Mouse (Mus musculus) G1E (cell line): Measurements from ENCODE around the gene Clec16a. TPM values are rescaled to one million over a fixed set of nuclear protein-coding genes. Genes with fewer than 3 reads are reported as not detected.

Experiments used
- ATAC-seq: 2 replicates; pipeline ENCODE4 v1.8.0; 2016; ENCODE audit warnings: mild to moderate bottlenecking; ENCODE audit not compliant: insufficient number of reproducible peaks, poor library complexity, low FRiP score, severe bottlenecking; ENCODE audit errors: extremely low read depth
- DNase-seq: peaks from one replicate; pipeline ENCODE4 v3.0.0; 2012; ENCODE audit warnings: low spot score
- H3K27me3 ChIP-seq: 2 replicates; pipeline ENCODE4 v1.6.1; 2012; ENCODE audit warnings: mild to moderate bottlenecking, low read length, inconsistent platforms; ENCODE audit not compliant: insufficient read depth
- H3K36me3 ChIP-seq: replicated peaks from 2 replicates; pipeline ENCODE3; 2012; ENCODE audit warnings: mild to moderate bottlenecking, inconsistent platforms
- H3K4me1 ChIP-seq: 2 replicates; pipeline ENCODE4 v1.6.1; 2012; ENCODE audit warnings: low read depth, low read length, inconsistent platforms, mixed read lengths; ENCODE audit not compliant: insufficient read depth
- H3K4me3 ChIP-seq: 2 replicates; pipeline ENCODE4 v1.5.1; 2012; ENCODE audit warnings: low read depth, mild to moderate bottlenecking, inconsistent platforms, low read length, moderate library complexity, mixed read lengths
- H3K9me3 ChIP-seq: replicated peaks from 2 replicates; pipeline ENCODE4 v1.6.1; 2012; ENCODE audit warnings: inconsistent platforms
- CTCF ChIP-seq: IDR thresholded peaks from 2 replicates; pipeline ENCODE4 v1.5.1; 2012; ENCODE audit warnings: low read depth, low read length, inconsistent platforms, mixed read lengths
- GATA1 ChIP-seq: IDR thresholded peaks from 2 replicates; pipeline ENCODE4 v1.6.1; 2012; ENCODE audit warnings: borderline replicate concordance, low read length, inconsistent platforms, mixed read lengths
- GATA2 ChIP-seq: IDR thresholded peaks from 2 replicates; pipeline ENCODE4 v1.6.1; 2012; ENCODE audit warnings: low read depth, low read length, inconsistent platforms, borderline replicate concordance
- POLR2AphosphoS5 ChIP-seq: IDR thresholded peaks from 2 replicates; pipeline ENCODE4 v1.6.1; 2012; ENCODE audit warnings: low read depth, low read length, inconsistent platforms; ENCODE audit not compliant: insufficient replicate concordance
- TAL1 ChIP-seq: conservative IDR thresholded peaks from 2 replicates; pipeline ENCODE4 v1.6.1; 2012; ENCODE audit warnings: low read depth, low read length, inconsistent platforms, mixed read lengths
- polyA plus RNA-seq: library from polyadenylated mRNA; stranded (reverse); fragments of >175 nt; gene quantifications from 2 replicates; pipeline ENCODE4 v1.2.3, GENCODE M21; 2012
- total RNA-seq, 2 experiments: library from RNA; stranded (forward) in 1 of 2; stranded (reverse) in 1 of 2; fragments of 200-1000 nt in 1 of 2; fragments of >200 nt in 1 of 2; fragmentation: Nextera tagmentation in 1 of 2; gene quantifications; 2 replicates each; pipeline ENCODE4 v1.2.3; 2014 to 2017

The Clec16a gene
- total and polyA plus RNA-seq, 3 experiments = 12.6 to 47.9 (median 18.1) TPM

DNA sequence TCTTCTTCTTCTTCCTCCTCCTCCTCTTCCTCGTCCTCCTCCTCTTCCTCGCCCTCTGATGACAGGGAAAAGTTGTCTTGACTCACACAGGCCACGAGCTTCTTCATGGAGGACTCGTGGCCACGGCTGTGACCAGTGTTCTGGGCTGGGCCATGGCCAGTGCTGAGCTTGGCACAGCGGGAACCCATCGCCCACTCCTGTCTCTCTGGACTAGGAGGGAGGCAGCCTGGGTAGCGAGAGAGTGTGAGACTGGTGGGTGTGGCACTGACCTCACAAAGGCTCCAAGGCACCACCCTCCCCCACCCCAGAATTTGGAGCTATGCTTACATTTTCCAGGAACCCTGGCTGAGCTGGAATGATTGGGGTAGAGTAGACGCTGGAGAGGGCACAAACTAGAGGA lies 245.6 kb downstream of the Clec16a start, which contains the start of gene Prm3:
Gene Prm3, minus strand, starts transcription at position 213 of the 400 bp plus-strand sequence.
- TF ChIP-seq GATA1 (no peak), TAL1 (no peak), GATA2 (no peak), POLR2AphosphoS5 (no peak), CTCF (no peak)
- H3K4me1 ChIP-seq = peaks cover 42% of the 10 kb centered on the region

More for the DNA sequence above, 245.6 kb downstream of the Clec16a start, which contains the start of gene Prm3:
- peaks cover 40% of the 10 kb centered on the region for H3K27me3 ChIP-seq
- H3K4me3 ChIP-seq = no peak within 1 kb of the TSS
- ATAC-seq = no peak
- H3K9me3 ChIP-seq = no peaks in the 10 kb centered on the region
- no peaks in the 10 kb centered on the region for H3K36me3 ChIP-seq
- no peak for DNase-seq

Other genes with a start within 250 kb of the Clec16a start
- gene Emp2, start 231.4 kb upstream of the Clec16a start, total RNA-seq (2014; fragmentation: Nextera tagmentation) = not detected in 2 replicates
- gene Emp2, start 231.4 kb upstream of the Clec16a start, total RNA-seq (2017) = 0.06 and 0.11 TPM in 2 replicates
- not detected in 2 replicates for gene Emp2, start 231.4 kb upstream of the Clec16a start, polyA plus RNA-seq
- gene Tekt5, start 149.8 kb upstream of the Clec16a start, total RNA-seq (2014; fragmentation: Nextera tagmentation) = 0.68 and 0.90 TPM in 2 replicates
- gene Tekt5, start 149.8 kb upstream of the Clec16a start, total RNA-seq (2017) = 0.35 and 0.71 TPM in 2 replicates
- 0.08 and 0.19 TPM in 2 replicates for gene Tekt5, start 149.8 kb upstream of the Clec16a start, polyA plus RNA-seq
- 30.8 and 39.7 TPM in 2 replicates for gene Nubp1, start 133.4 kb upstream of the Clec16a start, total RNA-seq (2014; fragmentation: Nextera tagmentation)
- 68.3 and 91.5 TPM in 2 replicates for gene Nubp1, start 133.4 kb upstream of the Clec16a start, total RNA-seq (2017)
- 64.1 and 64.2 TPM in 2 replicates for gene Nubp1, start 133.4 kb upstream of the Clec16a start, polyA plus RNA-seq
- gene Tvp23a, start 98.0 kb upstream of the Clec16a start, total RNA-seq (2014; fragmentation: Nextera tagmentation) = not detected in 2 replicates
- gene Tvp23a, start 98.0 kb upstream of the Clec16a start, total RNA-seq (2017) = 0.11 and 0.12 TPM in 2 replicates
- gene Tvp23a, start 98.0 kb upstream of the Clec16a start, polyA plus RNA-seq = not detected in 2 replicates
- gene Ciita, start 65.3 kb upstream of the Clec16a start, total RNA-seq (2014; fragmentation: Nextera tagmentation) = not detected in 2 replicates
- 0.06 and 0.11 TPM in 2 replicates for gene Ciita, start 65.3 kb upstream of the Clec16a start, total RNA-seq (2017)
- not detected in 2 replicates for gene Ciita, start 65.3 kb upstream of the Clec16a start, polyA plus RNA-seq
- gene Dexi, start 2.3 kb upstream of the Clec16a start, total RNA-seq (2014; fragmentation: Nextera tagmentation) = 7.1 and 12.1 TPM in 2 replicates
- 5.0 and 7.5 TPM in 2 replicates for gene Dexi, start 2.3 kb upstream of the Clec16a start, total RNA-seq (2017)
- gene Dexi, start 2.3 kb upstream of the Clec16a start, polyA plus RNA-seq = 20.2 and 23.2 TPM in 2 replicates
- 1.6 and 1.7 TPM in 2 replicates for gene Socs1, start 240.2 kb downstream of the Clec16a start, total RNA-seq (2014; fragmentation: Nextera tagmentation)
- 6.2 and 7.7 TPM in 2 replicates for gene Socs1, start 240.2 kb downstream of the Clec16a start, total RNA-seq (2017)
- 13.0 and 18.9 TPM in 2 replicates for gene Socs1, start 240.2 kb downstream of the Clec16a start, polyA plus RNA-seq
- gene Tnp2, start 243.3 kb downstream of the Clec16a start, total RNA-seq (2014; fragmentation: Nextera tagmentation) = not detected in 2 replicates
- not detected in 2 replicates for gene Tnp2, start 243.3 kb downstream of the Clec16a start, total RNA-seq (2017)
- gene Tnp2, start 243.3 kb downstream of the Clec16a start, polyA plus RNA-seq = not detected in 2 replicates
- gene Prm3, start 245.6 kb downstream of the Clec16a start, total RNA-seq (2014; fragmentation: Nextera tagmentation) = not detected in 2 replicates
- not detected in 2 replicates for gene Prm3, start 245.6 kb downstream of the Clec16a start, total RNA-seq (2017)
- gene Prm3, start 245.6 kb downstream of the Clec16a start, polyA plus RNA-seq = not detected in 2 replicates